Mouse (Mus musculus) cerebellum, postnatal 4 days (tissue): Measurements from ENCODE around the gene Agpat2.

Experiments used
- DNase-seq, 2 experiments: peaks; one replicate each; pipeline ENCODE4 v3.0.0; 2022; ENCODE audit warnings: low spot score in 2 of 2, mixed read lengths in 1 of 2

Agpat2 gene

DNA sequence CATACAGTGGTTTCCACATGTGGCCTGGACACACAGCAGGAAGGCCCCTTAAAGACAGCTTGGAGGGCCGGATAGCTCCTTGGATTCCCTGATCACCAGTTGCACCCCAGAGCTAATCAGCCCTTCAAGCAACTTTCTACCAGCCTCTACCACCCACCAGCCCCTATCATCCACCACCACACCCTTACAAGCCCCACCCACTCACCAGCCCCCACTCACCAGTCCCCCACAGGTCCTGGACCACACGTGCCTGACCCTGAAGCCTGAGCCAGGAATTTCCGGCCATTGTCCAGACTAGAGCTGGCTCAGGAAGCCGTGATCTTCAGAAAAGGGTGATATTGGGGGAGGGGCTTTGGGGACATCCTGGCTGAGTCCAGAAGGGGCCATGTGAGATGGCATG lies 28.4 kb downstream of the Agpat2 start:
- no peak for DNase-seq

DNA sequence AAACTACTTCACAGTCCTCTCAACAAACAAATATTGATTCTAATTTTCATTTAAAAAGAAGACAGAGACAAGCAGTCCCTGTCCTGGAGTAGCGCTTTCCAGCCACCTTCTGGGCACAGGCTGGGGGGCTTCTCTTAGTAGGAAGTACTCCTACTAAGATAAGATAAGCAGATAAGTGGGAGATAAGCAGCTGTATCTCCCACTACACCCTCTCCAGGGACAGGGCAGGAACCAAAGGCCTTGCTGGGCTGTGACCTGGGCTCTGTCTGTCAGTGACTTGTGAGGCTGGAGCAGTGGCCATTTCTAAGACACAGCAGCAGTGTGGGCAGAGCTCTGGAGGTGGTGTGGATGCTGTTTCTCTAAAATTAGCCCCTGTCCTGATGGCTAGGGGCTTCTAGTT lies 28.8 kb downstream of the Agpat2 start:
- DNase-seq, result no peak

DNA sequence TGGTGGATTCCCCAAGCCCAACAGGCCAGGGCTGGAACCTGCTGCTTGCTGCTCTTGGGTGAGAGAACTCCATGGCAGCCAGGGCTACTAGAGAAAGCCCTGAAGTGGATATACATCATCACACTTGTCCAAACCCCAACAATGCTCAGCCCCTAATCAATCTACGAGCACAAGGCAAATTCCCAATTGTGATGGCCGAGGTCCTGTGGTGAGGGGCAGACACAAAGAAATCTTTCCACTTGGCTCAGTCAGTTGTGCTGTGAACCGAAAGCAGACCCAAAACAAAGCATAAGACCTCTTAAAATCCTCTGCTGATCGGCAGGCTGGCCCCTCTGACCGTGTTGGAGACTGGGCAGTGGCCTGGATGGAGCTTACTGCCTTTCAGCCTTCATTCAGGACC lies 29.4 kb downstream of the Agpat2 start:
- no peak for DNase-seq

DNA sequence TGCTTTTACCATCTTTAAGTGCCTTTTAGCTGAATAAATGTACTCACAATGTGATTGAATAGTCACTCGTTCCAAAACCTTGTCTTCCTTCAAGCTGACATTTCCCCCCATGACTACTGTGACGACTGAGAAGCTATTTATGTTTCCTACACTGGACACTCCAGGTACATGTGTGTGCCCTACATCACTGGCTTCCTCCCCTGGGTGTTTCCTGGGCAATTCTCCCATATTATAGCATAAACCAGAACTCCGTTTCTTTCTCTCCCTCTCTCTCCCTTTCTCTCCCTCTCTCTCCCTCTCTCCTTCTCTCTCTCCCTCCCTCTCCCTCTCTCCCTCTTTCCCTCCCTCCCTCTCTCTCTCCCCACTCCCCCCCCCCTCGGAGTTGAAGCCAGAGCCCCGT lies 30.4 kb downstream of the Agpat2 start:
- DNase-seq, result no peak

DNA sequence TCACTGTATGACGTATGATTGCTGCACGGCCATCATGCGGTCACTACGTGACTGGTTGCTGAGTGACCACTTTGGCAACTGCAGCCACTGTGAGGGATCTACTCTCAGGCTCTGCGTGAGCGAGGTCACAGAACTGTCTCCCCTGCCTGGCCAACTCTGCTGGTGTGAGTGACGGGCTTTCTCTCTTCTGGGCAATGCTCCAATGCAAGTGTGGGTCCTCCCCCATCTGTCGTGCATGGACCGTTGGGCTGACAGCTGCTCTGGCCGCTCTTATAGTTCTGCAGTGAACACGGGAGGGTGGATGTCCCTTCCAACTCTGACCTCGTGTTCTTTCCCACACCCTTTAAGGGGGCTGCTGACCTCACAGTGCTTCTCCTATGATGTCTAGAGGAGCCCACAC lies 30.8 kb downstream of the Agpat2 start:
- peak in 1 of 2 experiments; percentile 70 for DNase-seq

DNA sequence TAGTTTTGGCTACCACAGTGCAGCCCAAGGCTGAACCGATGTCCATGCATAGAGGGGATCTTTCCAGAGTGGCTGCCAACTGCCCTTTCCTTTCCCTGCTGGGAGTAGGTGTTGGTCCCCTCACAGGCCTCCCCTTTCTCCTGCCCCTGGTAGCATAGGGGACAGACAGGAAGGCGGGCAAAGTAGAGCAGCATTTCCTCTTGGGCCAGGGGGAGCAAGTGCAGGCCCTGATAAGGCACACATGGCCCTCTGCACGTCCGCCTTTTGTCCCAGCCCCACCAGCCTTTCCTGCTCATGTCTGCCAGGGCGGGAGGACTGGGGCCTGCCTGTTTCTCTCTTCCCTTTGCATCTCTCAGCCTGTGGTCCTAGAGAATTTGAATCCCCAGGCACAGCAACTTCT lies 32.4 kb downstream of the Agpat2 start:
- DNase-seq, result no peak

DNA sequence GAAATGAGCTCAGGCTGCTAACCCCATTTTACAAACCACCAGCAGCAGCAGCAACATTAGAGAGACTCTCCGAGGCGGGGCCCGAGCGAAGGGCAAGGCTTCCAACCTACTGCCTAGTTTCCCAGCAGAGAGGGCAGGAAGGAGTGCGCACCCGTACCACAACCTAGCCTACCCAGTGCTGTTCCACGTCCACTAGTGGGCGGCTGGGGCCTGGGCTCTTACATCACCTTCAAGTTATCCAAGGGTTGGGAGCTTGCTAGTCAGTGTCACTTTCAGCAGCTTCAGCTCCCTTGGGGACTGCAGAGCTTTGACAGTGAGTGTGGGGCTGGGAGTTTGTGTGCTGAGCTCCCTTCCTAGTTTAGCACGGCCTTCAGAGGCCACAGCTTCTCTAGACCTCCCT lies 32.8 kb downstream of the Agpat2 start:
- DNase-seq, result no peak

DNA sequence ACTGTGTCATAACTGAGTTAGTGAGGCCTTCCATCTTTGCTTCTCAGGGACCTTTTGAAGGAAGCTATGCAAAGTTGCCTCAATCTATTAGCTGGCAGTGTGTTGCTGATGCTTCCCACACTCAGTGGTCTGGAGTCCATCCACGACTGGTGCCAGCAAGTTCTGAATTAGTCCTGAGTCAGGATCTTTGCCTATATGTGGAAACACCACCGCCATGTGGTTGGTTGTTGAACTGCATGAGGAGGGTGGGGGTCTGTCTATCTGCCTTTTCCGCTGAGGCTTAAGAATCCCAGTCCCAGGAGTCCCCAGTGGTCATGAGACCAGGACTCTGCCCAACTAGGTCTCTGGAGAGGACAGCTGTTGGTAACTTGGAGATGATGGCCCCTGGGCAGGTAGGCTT lies 34.2 kb downstream of the Agpat2 start:
- DNase-seq, result peak in 1 of 2 experiments; percentile 76

DNA sequence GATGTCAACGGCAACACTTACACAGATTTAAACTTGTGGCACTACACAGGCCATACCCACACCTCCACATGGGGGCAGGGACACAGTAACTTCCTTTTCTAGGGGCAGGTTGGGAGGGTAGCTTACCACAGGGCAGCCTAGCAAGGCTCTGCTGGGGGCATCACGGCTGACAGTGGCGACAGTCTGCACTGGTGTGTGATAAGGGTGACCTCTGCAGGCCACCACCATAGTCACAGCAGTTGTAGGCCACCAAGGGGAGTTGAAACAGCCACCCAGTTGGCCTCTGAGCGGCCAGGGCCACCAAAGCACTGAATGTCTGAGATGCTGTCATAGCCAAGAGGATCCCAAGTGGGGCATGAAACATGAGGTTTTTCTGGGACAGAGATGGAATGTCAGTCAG lies 38.0 kb downstream of the Agpat2 start:
- peak in 1 of 2 experiments; percentile 49 for DNase-seq

DNA sequence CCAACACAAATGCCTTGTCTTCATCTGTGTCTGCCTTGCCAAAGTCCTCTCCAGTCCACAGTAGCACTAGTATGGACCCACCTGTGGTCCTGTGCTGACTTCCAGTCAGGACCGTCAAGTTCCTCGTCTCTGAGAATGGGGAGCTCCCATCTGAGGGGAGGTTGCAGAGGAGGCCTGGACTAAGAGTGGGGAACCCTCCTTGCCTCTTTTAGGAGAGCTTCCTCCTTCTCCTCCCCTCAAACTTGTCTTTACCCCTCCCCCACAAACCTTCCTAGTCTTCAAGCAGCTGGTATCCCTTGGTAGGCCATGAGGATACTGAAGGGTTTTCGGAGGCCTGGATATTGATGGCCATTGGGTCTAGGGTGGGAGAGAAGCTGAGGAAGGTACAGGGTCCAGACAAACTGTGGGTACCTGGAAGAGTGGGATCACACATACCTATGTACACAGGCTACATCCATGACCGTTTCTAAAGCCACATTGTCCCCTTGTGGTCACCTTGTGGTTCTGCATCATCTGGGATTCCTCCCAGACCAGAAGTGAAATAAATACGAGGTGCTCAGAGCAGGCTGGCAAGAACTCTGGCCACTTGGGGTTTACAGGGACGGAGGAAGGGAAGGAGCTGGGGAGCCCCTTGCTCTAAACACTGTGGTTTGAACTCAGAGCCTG lies 42.7 kb downstream of the Agpat2 start:
- no peak for DNase-seq

DNA sequence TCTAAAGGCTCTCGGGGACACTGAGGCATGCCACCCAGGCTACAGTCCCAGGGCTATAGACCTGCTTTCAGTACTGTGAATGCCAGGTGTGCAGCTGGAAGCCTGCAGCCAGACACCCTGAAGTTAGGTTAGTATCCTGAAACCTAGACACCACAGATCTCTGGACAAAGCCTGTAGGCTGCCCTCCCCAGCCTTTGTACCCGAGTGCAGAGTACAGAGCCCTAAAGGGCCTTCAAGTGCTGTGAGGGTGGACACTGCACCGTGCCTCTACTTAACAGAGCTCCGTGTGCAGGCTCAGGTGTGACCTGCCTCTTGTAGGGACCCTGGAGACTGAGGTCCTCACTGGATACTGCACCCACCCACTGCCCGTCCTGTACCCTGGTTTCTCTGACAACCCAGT lies 43.7 kb downstream of the Agpat2 start:
- no peak for DNase-seq

DNA sequence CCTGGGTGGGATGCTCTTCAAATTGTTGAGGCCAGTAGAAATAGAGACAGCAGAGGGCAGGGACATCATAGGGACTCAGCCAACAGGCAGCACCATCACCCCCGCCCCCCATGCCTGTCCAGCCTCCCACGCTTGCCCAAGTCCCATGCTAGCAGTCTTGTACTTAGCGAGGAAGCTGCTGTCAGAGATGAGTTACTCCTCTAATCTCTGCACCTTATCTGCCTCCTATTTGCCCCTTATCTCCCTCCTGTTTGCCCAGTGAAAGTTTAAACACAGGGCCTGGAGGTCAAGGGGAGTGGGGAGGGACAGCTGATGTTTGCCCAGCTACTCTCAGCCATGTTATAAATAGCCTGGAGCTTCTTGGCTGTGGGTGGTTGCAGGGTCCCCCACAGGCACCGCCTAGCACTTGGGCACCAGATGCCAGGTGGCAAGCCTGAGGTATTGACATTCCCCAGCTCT lies 47.7 kb downstream of the Agpat2 start:
- DNase-seq, result no peak

DNA sequence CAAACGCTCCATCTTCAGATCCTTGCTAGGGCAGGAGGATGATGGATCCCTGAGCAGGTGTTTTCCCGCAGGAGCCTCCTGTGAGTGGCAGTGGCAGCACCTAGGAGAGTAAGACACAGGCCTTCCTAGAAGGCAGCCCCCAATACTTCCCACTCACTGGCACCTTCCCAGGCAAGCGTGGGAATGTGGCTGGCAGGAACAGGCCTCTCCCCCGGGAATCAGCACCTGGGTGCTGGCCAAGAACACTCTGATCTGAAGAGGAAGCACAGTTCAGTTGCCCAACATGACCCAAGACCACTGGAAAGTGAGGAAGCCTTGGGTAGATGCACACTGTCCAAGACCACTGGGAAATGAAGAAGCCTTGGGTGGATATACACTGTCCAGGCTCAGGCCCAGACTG lies 49.1 kb downstream of the Agpat2 start:
- no peak for DNase-seq

DNA sequence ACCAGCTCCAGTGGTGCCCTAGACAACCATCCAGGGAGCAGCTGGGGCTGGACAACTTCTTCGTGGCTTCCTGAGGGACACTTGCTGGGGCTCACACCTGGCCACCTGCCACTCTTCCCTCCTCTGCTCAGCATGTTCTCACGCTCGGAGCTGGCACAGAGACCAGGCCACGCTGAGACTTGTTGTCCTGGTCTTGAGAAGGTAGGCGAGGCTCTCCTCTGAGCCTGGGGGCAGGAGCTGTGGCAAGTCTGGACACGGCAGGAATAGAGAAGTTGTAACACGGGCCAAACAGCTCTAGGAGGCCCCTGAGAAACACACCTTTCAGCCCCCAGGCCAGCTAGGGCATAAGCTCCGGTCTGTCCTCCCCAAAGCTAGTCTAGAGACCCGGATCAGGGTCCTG lies 50.3 kb downstream of the Agpat2 start:
- no peak for DNase-seq

DNA sequence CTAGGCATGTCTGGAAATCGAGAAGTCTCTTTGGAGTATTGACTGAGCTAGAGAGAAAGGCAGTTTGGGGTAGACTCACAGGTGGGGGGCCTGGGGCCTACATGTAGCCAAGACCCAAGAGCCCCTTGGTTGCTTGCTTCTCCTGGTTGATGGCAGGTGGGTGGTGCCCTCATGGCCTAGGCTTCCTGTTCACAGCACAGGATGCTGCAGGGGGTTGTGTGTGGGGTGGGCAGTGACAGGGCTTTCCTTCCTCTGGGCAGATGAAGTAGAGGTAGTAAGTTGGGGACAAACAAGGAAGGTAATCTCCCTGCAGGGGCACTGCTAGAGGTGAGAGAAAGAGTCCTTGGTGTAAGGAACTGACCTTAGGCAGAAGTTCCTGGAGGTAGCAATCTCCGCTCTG lies 52.2 kb downstream of the Agpat2 start:
- no peak for DNase-seq

DNA sequence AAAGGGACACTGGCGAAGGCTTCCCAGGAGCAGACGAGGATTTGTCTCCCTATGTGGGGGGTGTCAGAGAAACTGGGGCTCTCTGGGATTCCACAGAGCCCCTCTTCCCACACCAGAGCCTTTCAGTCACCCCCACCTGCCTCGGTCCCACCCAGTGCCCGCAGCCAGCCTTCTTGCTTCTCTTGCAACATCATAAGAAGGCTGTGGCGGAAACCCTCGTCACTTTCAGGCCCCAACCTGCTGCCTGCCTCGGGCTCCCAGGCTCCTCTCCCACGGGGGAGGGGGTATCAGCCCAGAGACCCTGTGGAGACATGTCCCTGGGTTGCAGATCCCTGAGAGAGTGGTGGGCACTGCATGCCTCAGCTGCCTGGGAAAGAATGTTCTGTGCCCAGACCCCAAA lies 52.8 kb downstream of the Agpat2 start:
- DNase-seq, result no peak

DNA sequence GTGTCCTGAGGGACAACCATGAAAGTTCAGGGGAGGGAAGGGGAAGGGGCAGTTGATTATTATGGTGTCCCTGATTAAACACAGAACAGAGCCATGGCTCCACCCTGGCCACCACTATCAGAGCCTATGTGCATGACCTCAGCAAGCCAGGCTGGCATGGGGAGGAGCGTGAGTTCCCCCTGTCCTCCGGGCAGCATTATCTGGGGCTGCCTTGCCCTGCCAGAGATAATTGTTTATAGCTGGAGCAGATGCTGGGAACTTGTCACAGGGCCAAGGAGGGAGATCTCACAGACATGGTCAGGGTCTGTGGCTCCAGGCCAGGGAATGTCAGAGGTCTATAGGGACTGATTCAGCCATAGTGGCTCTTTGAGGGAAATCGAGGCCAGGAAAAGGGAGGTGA lies 53.4 kb downstream of the Agpat2 start:
- DNase-seq, result no peak

DNA sequence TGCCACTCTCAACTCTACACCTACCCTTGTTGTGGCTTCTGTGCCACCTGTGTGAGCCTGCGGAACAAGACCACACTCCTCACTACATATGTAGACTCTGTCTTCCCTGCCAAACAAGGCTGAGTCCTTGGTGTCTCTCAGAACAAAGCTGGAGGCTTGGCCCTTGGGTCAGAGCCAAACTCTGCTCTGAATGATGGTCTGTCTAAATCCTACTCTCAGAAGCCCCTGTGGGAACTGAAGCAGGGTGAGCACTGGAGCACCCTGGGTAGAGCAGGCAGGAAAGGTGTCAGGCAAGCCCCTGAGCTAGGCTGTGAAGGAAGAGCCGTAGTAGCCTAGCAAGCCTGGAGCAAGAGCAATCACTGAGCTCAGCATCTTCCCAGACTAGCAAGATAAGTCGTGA lies 54.0 kb downstream of the Agpat2 start:
- DNase-seq, result no peak

DNA sequence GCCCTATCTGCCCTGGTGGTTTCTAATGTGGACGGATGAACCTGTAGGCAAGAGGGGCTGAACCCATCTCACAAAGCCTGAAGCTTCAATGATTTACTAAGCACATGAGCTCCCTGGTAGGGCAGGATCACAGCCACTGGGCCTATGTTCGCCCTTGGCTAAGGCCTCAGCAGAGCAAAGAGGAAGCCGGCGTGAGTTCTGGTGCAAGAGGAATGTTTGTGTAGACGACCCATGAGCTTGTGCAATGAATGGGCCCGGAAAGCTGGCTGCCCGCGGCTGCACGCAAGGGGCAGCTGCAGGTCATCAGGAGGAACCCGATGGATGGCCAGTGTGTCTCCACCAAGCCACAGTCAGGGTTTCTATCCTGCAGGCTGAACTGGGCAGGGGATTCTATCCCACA lies 54.4 kb downstream of the Agpat2 start:
- no peak for DNase-seq

DNA sequence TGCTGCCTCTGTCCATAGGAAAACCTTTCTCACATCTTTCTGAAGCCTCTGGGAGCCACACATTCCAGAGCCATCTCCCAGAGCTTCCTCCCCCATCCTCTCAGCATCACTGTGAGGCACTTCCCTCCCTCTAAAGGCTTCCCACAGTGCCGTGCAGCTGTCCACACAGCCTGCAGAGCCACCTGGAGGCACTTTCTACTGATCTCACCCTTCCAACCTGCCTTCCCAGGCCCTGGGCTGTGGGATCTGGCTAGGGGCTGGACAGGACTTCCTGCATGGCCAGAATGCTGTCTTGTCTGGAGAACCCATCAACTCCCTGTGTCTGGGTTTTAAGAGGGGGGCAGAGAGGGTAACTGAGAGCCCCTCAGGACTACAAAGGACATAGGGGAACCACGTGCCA lies 56.7 kb downstream of the Agpat2 start:
- no peak for DNase-seq

DNA sequence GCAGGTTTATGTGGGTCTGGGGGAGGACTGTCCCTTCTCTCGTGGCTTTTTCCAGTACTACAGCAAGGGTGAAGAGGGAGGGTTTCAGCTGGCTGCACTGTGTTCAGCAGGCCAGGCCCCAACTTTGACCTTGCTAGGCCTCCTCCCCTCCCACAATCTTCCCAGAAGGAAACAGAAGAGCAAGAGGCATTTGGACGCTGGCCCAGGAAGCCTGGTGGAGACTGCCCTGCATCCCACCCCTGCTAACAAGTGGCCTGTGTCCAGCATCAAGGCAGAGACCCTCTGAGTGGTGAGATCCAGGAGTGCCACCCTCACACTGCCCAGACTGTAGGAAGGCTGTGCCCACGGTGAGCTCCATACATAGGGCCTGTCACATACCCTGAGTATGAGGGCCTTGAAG lies 60.0 kb downstream of the Agpat2 start:
- DNase-seq, result no peak

DNA sequence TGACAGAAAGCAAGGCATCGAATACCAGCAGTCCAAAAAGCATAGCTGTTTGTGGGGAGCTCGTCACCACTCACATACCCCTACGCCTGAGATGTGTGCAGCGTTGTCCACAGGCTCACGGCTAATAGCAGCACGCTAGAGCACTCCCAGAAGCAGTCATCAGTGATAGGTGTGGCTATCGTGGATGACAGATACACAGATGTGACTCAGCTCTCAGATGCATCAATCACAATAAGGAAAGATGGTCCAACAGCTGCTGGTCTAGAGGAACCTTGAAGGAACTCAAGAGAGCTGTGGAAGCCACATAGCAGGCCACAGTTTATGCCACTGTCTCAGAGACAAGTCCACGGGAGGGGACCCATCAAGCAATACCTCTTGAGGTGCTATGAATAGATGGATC lies 60.4 kb downstream of the Agpat2 start:
- no peak for DNase-seq

DNA sequence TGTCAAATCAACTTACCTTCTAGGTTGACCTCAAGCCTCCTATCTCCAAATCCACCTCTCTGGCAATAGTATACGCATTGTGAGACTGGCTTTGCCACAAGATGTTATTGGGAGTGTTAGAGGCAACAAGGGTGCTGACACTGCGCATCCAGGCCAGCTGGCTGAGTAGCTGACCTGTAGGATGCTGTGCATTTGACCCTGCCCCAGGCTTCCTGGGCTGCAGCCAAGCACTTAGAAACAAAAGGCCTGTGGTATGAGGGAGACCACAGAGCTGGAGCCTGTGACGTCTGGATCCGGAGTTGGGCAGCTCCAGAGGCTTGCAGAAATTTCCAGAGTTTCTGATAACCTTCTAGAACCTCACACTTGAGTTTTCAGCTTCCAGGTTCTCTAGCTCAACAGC lies 61.1 kb downstream of the Agpat2 start:
- no peak for DNase-seq
